Comparison of ENCODE assay signal across 28 mouse cellular contexts in the genomic region with DNA sequence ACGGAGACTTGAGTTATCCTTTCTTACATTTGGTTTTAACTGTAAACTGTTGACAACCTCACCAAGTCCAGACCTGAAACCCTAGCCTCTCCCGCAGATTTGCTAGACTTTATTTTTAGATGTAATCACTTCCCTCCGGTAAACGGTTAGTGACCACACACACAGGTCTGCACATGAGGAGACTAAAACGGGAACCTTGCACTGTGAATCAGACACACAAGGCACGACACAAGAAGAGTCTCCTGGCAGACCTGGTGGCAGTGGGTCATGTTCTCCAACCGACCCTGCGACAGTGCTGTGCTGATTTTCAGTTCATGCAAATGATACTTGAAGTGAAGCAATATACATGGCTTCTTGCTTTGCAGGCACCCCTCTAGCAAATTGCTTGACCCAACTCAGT. TPM values are rescaled to one million over a fixed set of nuclear protein-coding genes. Genes with fewer than 3 reads are reported as not detected.
A peak's percentile ranks its signal among the peaks of the same experiment; 100 is the strongest.
DNase-seq lines count a peak whose midpoint lies in the region; ATAC-seq and TF ChIP-seq lines count a peak whose summit lies in the region.
"Had no signal": no experiment of that assay in that cellular context is flagged by ENCODE, and none has a peak within 500 bp of the region (broad histone marks: within the 10 kb centered on the region; RNA-seq: fewer than 3 reads in every experiment).

No protein-coding gene starts in this region.

- H3K4me3 ChIP-seq in gastrocnemius, adult 2 months = no peak overlapping the region
- no peak overlapping the region for H3K4me3 ChIP-seq in hindbrain, embryonic 12.5 days
- H3K4me3 ChIP-seq: forebrain, embryonic 10.5 days; forebrain, embryonic 13.5 days; heart, embryonic 10.5 days; heart, embryonic 13.5 days; hindbrain, embryonic 10.5 days had no signal

- no peak overlapping the region for H3K9ac ChIP-seq in hindbrain, embryonic 12.5 days
- H3K9ac ChIP-seq: forebrain, embryonic 13.5 days; heart, embryonic 13.5 days; hindbrain, embryonic 14.5 days had no signal

- H3K4me2 ChIP-seq in hindbrain, embryonic 12.5 days (replicated peaks) = no peak overlapping the region
- H3K4me2 ChIP-seq: forebrain, embryonic 13.5 days; heart, embryonic 13.5 days; hindbrain, embryonic 14.5 days had no signal

- peak; percentile 20 for DNase-seq in gastrocnemius, adult 2 months
- DNase-seq in gastrocnemius, adult 18-20 months (ENCODE audit: low spot score) = no peak
- DNase-seq in left cerebral cortex, adult 8-10 months (ENCODE audit: low spot score in 2 of 2) = no peak
- DNase-seq in frontal cortex, postnatal 14 days (ENCODE audit: low spot score in 2 of 2) = no peak
- DNase-seq: adrenal gland, adult 2 months; adrenal gland, postnatal 14 days; B cell, adult 2 months; cerebellum, adult 11 months; cerebellum, adult 2 months; cerebellum, adult 9-11 months; cerebellum, postnatal 25 days; gastrocnemius, postnatal 14 days; heart, adult 18-20 months; heart, postnatal 14 days had no signal

- peak overlapping the region; percentile 46 for H3K27ac ChIP-seq in gastrocnemius, adult 2 months
- no peak overlapping the region for H3K27ac ChIP-seq in hindbrain, embryonic 12.5 days
- H3K27ac ChIP-seq: forebrain, embryonic 10.5 days; forebrain, embryonic 13.5 days; heart, embryonic 10.5 days; heart, embryonic 13.5 days; hindbrain, embryonic 10.5 days; hindbrain, embryonic 14.5 days; hindbrain, postnatal 0 days had no signal

- peak; percentile 100 for ATAC-seq in common myeloid progenitor, adult 5-6 weeks (replicated peaks; ENCODE audit: low read depth, poor library complexity, severe bottlenecking)
- peak; percentile 84 for ATAC-seq in megakaryocyte, adult 5-6 weeks (ENCODE audit: poor library complexity, severe bottlenecking)
- ATAC-seq in hindbrain, embryonic 12.5 days (ENCODE audit: low FRiP score) = no peak
- ATAC-seq: forebrain, embryonic 13.5 days; forebrain, embryonic 16.5 days; hindbrain, postnatal 0 days; inflammation-experienced regulatory T-cells, adult 6 months; intestine, embryonic 16.5 days had no signal

- H3K36me3 ChIP-seq in hindbrain, embryonic 12.5 days = no peaks in the 10 kb centered on the region
- H3K36me3 ChIP-seq: forebrain, embryonic 10.5 days; heart, embryonic 10.5 days; heart, embryonic 13.5 days; hindbrain, embryonic 10.5 days had no signal

- no peaks in the 10 kb centered on the region for H3K27me3 ChIP-seq in hindbrain, embryonic 12.5 days
- H3K27me3 ChIP-seq: forebrain, embryonic 13.5 days; heart, embryonic 13.5 days had no signal

- no peaks in the 10 kb centered on the region for H3K9me3 ChIP-seq in hindbrain, embryonic 12.5 days (replicated peaks)
- H3K9me3 ChIP-seq: forebrain, embryonic 10.5 days; forebrain, embryonic 13.5 days; heart, embryonic 10.5 days; heart, embryonic 13.5 days; hindbrain, embryonic 10.5 days had no signal

- intact Hi-C loops in gastrocnemius, adult 2 months (cut with DNase I) = no loop called here

- no peak for TF ChIP-seq CTCF in gastrocnemius, adult 2 months (IDR thresholded peaks at IDR 0.05)

- WGBS in hindbrain, embryonic 12.5 days = 82% methylated on average over 8 of the region's 8 CpGs

- no peaks in the 10 kb centered on the region for H3K4me1 ChIP-seq in hindbrain, embryonic 12.5 days
- H3K4me1 ChIP-seq: forebrain, embryonic 10.5 days; forebrain, embryonic 13.5 days; heart, embryonic 10.5 days; heart, embryonic 13.5 days; hindbrain, embryonic 10.5 days had no signal

RNA-seq across cellular contexts. Expression of a gene that starts 14.7 kb away (rescaled TPM):
- 1 to 10 TPM in 1 of 2 experiments, under 1 TPM in 1; 0.50 to 2.0 TPM for total RNA-seq in gastrocnemius, adult 2 months (2021)
- 1 to 10 TPM; 1.1 TPM for total RNA-seq in gastrocnemius, adult 18-20 months (2021)
- total RNA-seq in common myeloid progenitor, adult 5-6 weeks (2017) = 0.34 and 0.55 TPM in 2 replicates
- total RNA-seq in megakaryocyte, adult 5-6 weeks (2015) = 0.07 and 0.13 TPM in 2 replicates
- total RNA-seq in megakaryocyte, adult 5-6 weeks (2017) = 0.16 TPM in 1 of 2 replicates, not detected in the other
- 10 to 100 TPM; 21.8 to 24.2 (median 23.1) TPM for total RNA-seq in left cerebral cortex, adult 8-10 months (2022)
- 0.71 and 1.3 TPM in 2 replicates for polyA plus RNA-seq in hindbrain, embryonic 12.5 days (2016; fragmentation: Nextera tagmentation; extraction: Ambion mirVana)
- total RNA-seq: adrenal gland, postnatal 14 days; MEL had no signal
- polyA plus RNA-seq: adrenal gland, adult 2 months; heart, embryonic 13.5 days had no signal

Comparison
In these comparisons a context has a peak if more than half of its experiments do, and no peak if none do; other contexts are left out.
1. RNA of a gene that starts 14.7 kb away (total RNA-seq): 21.8 to 24.2 TPM in left cerebral cortex, adult 8-10 months; 0.50 to 2.0 TPM in gastrocnemius, adult 2 months, 1.1 TPM in gastrocnemius, adult 18-20 months, 0.34 to 0.55 TPM in common myeloid progenitor, adult 5-6 weeks and 0.07 to 0.16 TPM in megakaryocyte, adult 5-6 weeks; every median in the first group is over 4 times any median in the second.